Mouse (Mus musculus) stomach, postnatal 0 days (tissue): ENCODE data around the gene Chst5. TPM values are rescaled to one million over a fixed set of nuclear protein-coding genes. Genes with fewer than 3 reads are reported as not detected.

Experiments
- ATAC-seq: fragments of 200-750 bp; cut with Nextera tagmentation; 2 replicates; pipeline ENCODE4 v1.8.0; 2017; ENCODE audit not compliant: low FRiP score, low TSS enrichment
- DNase-seq: peaks from one replicate; pipeline ENCODE4 v3.0.0-alpha.2; 2016; ENCODE audit warnings: low spot score
- H3K27ac ChIP-seq: fragments of 300-500 bp; sonication (generic); replicated peaks from 2 replicates; pipeline ENCODE4 v1.5.1; 2014; ENCODE audit warnings: mild to moderate bottlenecking, control low read depth
- H3K27me3 ChIP-seq: fragments of 300-500 bp; sonication (generic); 2 replicates; pipeline ENCODE4 v1.6.1; 2014; ENCODE audit warnings: low read length; ENCODE audit not compliant: control insufficient read depth, insufficient read depth
- H3K36me3 ChIP-seq: fragments of 300-500 bp; sonication (generic); 2 replicates; pipeline ENCODE4 v1.6.1; 2014; ENCODE audit warnings: low read length, mixed read lengths; ENCODE audit not compliant: control insufficient read depth, insufficient read depth
- H3K4me1 ChIP-seq: fragments of 300-500 bp; sonication (generic); replicated peaks from 2 replicates; pipeline ENCODE4 v1.6.1; 2014; ENCODE audit warnings: antibody characterized with exemption; ENCODE audit not compliant: control insufficient read depth, insufficient read depth
- H3K4me2 ChIP-seq: fragments of 300-500 bp; sonication (generic); replicated peaks from 2 replicates; pipeline ENCODE4 v1.6.1; 2014; ENCODE audit warnings: low read depth, mild to moderate bottlenecking, control low read depth, moderate library complexity
- H3K4me3 ChIP-seq: fragments of 300-500 bp; sonication (generic); 2 replicates; pipeline ENCODE4 v1.5.1; 2014; ENCODE audit warnings: low read depth, low read length, control low read depth
- H3K9ac ChIP-seq: fragments of 300-500 bp; sonication (generic); 2 replicates; pipeline ENCODE4 v1.6.1; 2014; ENCODE audit warnings: mild to moderate bottlenecking, low read length, control low read depth, mixed read lengths
- H3K9me3 ChIP-seq: fragments of 300-500 bp; sonication (generic); 2 replicates; pipeline ENCODE4 v1.6.1; 2016; ENCODE audit warnings: low read length; ENCODE audit not compliant: control insufficient read depth
- CTCF ChIP-seq: IDR thresholded peaks from 2 replicates; pipeline ENCODE4 v1.5.1; 2016; ENCODE audit warnings: antibody characterized with exemption, low read depth, mild to moderate bottlenecking, moderate library complexity
- EP300 ChIP-seq: optimal IDR thresholded peaks from 2 replicates; pipeline ENCODE3; 2016; ENCODE audit warnings: antibody characterized with exemption
- WGBS: fragments of 180-500 bp; shearing (Covaris S2); extraction: QIAGEN DNeasy Blood & Tissue Kit; methylation state at CpG from one replicate; pipeline ENCODE4 v1.1.7; 2014; 5-methylcytosine and 5-hydroxymethylcytosine counted together
- polyA plus RNA-seq: library from polyadenylated mRNA; unstranded; fragments of >200 nt; fragmentation: Nextera tagmentation; extraction: Ambion mirVana; gene quantifications from 2 replicates; pipeline ENCODE4 v1.2.1, GENCODE M21; 2015

Chst5 gene
- polyA plus RNA-seq, 1 experiment from 2014 or later = 0.39 TPM

DNA sequence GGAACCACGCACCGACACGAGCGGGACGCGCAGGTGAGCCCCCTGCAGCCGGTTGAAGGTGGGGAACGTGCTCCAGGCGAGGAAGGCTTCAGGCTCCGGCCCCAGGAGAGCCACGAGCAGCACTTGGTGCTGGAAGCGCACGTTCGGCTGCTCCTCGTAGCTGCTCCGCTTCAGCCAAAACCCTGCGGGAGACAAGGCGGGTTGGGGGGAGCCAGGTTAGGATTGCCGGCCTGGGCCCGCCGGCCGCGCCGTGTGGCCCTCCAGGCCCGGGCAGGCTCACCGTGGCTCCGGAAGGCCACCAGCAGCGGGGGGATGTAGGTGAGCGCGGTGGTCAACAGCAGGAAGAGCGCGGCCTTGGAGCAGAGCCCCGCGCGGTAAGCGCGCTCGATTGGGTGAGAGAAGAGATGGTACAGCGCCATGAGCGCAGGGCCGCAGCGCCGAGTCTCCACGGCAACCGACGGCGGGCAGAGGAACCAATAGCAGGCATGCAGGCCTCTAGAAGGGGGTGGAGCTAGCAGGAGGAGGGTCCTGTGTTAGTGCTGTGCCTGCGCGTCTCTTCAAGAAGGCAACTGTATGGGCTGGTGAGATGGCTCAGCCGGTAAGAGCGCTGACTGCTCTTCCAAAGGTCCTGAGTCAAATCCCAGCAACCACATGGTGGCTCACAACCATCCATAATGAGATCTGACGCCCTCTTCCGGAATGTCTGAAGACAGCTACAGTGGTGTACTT is 23.3 kb upstream of the Chst5 start, which contains the start of gene Tmem231:
TSS of gene Tmem231 (minus strand) at position 534 of the 729 bp plus-strand sequence.
- TF ChIP-seq EP300 = no peak
- TF ChIP-seq CTCF = peak; percentile 31
- Histone ChIP-seq H3K4me3 (peak within 1 kb of the TSS; percentile 67), H3K9ac (peak within 1 kb of the TSS; percentile 69), H3K4me2 (peak within 1 kb of the TSS; percentile 100), H3K27ac (peak within 1 kb of the TSS; percentile 56), H3K4me1 (0 out of 2 replicates have a peak, but pooled peaks cover 3% of the 10 kb centered on the region), H3K9me3 (no peaks in the 10 kb centered on the region), H3K36me3 (no peaks in the 10 kb centered on the region), H3K27me3 (no peaks in the 10 kb centered on the region)
- DNase-seq (peak; percentile 89), ATAC-seq (peak; percentile 98)
- 2% methylated on average over 53 of the region's 53 CpGs for WGBS

DNA sequence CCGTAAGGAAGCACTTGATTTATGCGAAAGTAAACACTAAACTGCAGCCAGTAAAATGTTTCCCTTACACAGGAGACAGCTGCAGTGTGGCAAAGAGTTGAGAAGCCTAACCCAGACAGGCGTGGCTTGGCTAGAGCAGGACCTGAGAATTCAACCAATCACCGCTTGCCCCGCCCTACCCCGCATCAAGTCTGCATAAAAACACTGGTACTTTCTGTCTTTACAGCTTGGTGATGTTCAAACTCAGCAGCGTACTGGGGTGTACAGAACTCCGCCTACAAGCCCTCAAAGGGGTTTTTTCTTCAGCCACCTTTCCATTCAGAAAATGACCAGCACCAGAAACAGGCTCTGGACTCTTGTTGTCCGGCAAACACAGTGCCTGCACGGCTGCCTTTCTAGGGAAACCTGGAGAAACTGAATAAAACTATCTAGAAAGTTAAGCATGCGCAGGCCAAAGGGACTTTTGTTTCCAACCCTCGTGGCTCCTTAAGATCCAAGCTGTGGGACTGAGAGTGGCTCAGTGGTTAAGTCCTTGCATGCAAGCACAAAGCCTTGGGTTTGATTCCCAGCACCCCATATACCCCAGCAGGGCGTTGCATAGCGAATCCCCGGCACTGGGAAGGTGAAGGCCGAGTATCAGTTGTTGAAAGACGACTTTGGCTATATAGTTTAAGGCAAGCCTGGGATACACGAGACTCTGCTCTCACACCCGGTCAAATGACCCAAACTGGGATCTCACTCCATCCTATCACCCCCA is 22.5 kb upstream of the Chst5 start:
- Histone ChIP-seq H3K9ac (peak overlapping the region; percentile 69), H3K4me3 (peak overlapping the region; percentile 67), H3K4me2 (peak overlapping the region; percentile 100), H3K27me3 (no peaks in the 10 kb centered on the region), H3K36me3 (no peaks in the 10 kb centered on the region), H3K9me3 (no peaks in the 10 kb centered on the region), H3K27ac (peak overlapping the region; percentile 56; the same call in 1 of the 2 replicates), H3K4me1 (0 out of 2 replicates have a peak, but pooled peaks cover 3% of the 10 kb centered on the region)
- WGBS = 25% methylated on average over 19 of the region's 19 CpGs
- ATAC-seq = peak; percentile 70; the same call in 1 of the 2 replicates
- DNase-seq = peak; percentile 70
- TF ChIP-seq CTCF = no peak

- TF ChIP-seq CTCF (no peak), EP300 (no peak)
- DNase-seq (no peak), ATAC-seq (no peak)
- no peak overlapping the region for H3K4me3 ChIP-seq
- WGBS = 69% methylated on average over 16 of the region's 16 CpGs
- no peaks in the 10 kb centered on the region for H3K27me3 ChIP-seq
- H3K36me3 ChIP-seq = no peaks in the 10 kb centered on the region
- H3K4me1 ChIP-seq = 0 out of 2 replicates have a peak, but pooled peaks cover 3% of the 10 kb centered on the region
- H3K9me3 ChIP-seq = no peaks in the 10 kb centered on the region
- H3K9ac ChIP-seq = no peak overlapping the region
- no peak overlapping the region for H3K4me2 ChIP-seq
- H3K27ac ChIP-seq = no peak overlapping the region
Observed at GRCm38 (mm10) chr8:111931721-111932120, 21.5 kb upstream of the Chst5 start.

DNA sequence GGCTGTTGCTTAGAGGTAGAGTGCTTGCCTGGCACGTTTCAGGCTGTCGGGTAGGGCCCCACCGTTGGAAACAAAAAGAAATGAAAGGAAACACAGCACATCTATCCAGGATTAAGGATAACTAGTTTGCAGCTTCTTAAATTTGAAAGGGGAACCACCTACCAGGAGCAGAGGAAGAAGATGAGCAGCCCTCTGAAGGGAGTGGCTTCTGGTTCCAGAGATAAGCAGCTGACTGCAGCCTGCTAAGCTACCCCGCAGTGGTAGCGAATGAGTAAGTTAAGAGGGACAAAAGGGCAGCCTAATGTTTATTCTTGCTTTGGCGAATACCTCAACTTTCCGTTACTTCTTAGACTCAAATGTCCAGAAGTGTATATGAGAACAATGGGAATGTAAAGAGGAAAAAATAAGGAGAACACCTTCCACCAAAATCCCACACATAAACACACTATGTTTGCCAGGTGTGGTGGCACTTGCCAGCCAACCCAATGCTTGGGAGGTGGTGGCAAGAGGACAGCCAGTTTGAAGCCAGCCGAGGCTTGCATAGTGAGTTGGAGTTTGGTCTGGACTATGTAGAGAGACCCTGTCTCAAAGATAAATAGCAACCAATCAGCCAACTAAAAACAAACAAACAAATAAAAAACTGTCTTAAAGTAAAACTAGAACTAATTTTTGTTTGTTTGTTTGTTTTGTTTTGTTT is 19.5 kb upstream of the Chst5 start:
- 0 out of 2 replicates have a peak, but pooled peaks cover 3% of the 10 kb centered on the region for H3K4me1 ChIP-seq
- ATAC-seq = no peak
- no peaks in the 10 kb centered on the region for H3K9me3 ChIP-seq
- no peak overlapping the region for H3K4me2 ChIP-seq
- no peak for DNase-seq
- WGBS = 44% methylated on average over 8 of the region's 8 CpGs
- no peaks in the 10 kb centered on the region for H3K36me3 ChIP-seq
- no peak for TF ChIP-seq CTCF
- no peak for TF ChIP-seq EP300
- no peaks in the 10 kb centered on the region for H3K27me3 ChIP-seq
- H3K9ac ChIP-seq = no peak overlapping the region
- H3K4me3 ChIP-seq = no peak overlapping the region
- no peak overlapping the region for H3K27ac ChIP-seq

- no peak for TF ChIP-seq CTCF
- no peak for TF ChIP-seq EP300
- Histone ChIP-seq H3K27ac (no peak overlapping the region), H3K4me1 (no peaks in the 10 kb centered on the region), H3K9me3 (no peaks in the 10 kb centered on the region), H3K36me3 (no peaks in the 10 kb centered on the region), H3K4me2 (no peak overlapping the region), H3K27me3 (no peaks in the 10 kb centered on the region), H3K9ac (no peak overlapping the region), H3K4me3 (no peak overlapping the region)
- ATAC-seq = no peak
- WGBS = 73% methylated on average over 7 of the region's 7 CpGs
- no peak for DNase-seq
Observed at GRCm38 (mm10) chr8:111924976-111925375, 14.7 kb upstream of the Chst5 start.
